Mouse (Mus musculus) lung, postnatal 25 days (tissue): Measurements from ENCODE around the gene Kiz.

Source experiments
- DNase-seq: peaks from one replicate; pipeline ENCODE4 v3.0.0; 2022; ENCODE audit warnings: low spot score

Gene Kiz

DNA sequence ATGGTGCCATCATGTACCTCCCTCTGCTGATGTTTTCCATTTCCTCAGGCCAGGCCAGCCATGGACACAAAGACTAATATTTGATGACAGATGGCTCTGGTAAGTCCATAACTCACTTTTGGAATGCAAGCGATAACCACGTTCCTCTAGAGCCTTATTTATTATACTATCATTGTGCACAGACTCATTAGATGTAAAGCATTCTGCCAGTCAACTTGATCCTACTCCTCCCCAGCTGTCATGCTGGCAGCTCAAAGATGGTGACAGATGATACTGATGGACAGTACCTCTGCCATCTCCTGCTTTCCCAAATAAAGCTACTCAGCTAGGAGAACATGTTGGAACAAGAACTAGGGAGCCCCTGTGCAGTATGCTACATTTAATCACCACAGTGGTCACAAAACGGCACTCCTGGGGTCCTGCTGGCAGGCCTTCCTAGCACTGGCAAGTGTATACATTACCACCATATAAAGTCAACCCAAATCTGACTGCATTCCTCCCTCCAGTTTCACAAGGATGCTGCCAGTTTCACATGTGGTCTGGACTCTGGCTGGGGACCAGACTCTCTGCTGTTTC is 119.9 kb downstream of the Kiz start:
- DNase-seq = no peak

DNA sequence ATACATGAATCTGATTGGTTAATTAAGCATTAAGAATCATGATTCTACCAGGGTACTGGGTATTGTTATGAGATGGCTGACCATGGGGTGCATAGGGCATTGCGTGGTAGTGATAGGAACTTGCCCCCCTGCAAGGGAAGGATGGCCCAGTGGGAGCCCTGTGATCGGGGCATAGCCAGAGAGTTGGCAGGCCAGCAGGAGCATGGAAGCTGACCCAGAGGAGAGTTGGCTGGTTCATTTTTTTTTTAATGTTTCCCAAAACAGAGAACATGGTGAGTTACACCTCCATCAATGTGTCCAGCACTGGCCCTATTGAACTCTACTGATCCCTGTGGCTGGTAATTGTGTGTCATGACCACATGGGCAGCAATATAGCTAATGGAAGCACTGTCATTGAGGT is 127.1 kb downstream of the Kiz start:
- no peak for DNase-seq

DNA sequence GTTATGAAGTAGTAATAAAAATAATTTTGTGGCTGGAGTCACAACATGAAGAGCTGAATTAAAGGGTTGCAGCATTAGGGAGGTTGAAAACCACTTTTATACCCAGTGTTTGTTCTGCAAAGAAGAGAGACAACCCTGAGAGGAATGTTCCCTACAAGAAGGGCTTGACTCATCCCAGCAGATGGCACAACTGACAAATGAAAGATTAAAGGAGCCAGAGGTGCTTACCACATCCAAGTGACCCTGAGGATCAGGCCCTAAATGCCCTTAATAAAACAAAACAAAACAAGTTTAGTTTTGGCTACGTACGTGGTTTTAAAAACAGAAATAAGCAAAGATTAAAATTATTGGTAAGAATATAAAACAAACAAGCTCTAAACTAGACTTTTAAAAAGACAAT is 129.2 kb downstream of the Kiz start:
- DNase-seq = no peak

DNA sequence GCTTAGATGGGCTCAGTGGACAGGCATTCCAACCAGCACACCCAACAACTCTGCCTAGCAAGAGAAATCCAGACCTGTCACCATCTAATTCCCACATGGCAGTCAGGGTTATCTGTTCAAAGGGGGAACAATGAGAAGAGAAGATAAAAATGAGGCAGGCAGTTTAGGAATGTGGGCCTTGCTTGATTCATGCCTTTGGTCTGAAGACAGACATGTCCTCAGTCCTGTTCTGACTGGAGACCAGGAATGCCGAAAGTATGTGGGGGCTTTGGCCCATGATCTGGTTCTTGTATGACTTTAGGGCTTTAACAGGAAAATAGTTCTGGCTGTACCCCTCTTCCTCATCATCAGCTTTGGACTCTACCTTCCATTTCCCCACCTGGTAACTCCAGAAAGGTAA is 130.1 kb downstream of the Kiz start:
- no peak for DNase-seq

DNA sequence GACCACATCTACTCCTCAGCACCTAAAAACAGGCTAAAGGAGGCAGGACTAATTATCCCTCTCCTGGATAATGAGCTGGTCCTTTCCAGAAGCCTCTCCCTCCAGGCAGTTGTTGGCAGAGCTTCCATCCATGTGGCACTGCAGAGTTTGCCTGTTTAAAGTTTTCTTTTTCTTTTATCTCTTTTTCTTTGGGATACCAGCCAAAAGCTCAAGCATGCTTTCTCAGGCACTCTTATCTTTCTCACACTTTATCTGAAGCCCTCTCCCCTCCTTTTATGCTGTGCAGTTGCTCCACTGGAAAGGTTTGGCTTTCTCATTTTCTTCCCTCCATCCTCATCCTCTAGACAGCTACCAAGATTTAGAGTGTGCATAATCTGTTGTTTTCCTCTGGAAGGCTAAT is 130.8 kb downstream of the Kiz start:
- DNase-seq = no peak

DNA sequence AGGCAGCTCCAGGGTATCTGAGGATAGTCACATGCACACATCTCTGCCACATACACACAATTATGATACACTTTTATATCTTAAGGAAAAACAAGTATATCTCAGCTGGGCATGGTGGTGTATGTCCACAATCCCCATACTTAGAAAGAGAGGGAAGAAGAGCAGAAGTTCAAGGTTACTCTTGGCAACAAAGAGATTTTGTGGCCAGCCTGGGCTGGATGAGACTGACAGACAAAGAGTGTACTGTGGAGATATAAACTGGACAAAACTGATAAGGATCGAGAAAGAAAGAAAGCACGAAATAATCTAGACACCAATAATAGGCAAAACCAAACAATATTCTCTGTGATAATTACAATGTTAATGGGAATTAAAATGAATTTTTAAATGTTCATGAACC is 151.6 kb downstream of the Kiz start:
- DNase-seq = no peak

DNA sequence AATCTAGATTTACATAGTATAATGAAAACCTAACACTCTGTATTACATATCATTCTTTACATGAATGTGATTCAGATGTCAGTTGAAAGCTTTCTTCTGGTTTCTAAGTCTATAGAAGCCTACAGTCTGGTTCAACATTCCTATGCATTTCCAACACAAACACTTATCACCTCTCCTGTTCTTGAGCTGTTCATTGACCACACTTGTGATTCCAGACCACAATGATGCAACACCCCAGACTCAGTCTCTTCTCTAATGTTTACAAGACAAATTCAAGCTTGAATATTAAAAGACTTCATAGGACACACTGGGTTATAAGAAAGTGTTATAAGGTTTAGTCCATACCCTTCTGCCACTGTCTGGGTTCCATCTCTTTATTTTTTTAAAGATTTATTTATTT is 153.4 kb downstream of the Kiz start:
- peak; percentile 57 for DNase-seq

DNA sequence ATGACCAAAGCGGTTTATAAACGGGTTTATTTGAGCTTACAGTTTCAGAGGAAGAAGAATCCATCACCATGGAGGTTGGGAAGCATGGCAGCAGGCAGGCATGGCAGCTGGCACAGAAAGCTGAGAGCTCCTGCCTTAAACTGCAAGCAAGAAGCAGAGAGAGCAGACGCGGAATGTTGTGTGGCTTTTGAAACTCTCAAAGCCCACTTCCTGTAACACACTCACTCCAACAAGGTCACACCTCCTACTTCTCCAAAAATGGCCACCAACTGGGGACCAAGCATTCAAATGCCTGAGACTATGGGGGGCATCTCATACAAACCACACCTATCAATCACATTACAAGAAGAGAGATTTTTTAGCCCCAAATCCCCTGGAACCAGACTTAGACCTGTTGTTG is 154.5 kb downstream of the Kiz start:
- no peak for DNase-seq

DNA sequence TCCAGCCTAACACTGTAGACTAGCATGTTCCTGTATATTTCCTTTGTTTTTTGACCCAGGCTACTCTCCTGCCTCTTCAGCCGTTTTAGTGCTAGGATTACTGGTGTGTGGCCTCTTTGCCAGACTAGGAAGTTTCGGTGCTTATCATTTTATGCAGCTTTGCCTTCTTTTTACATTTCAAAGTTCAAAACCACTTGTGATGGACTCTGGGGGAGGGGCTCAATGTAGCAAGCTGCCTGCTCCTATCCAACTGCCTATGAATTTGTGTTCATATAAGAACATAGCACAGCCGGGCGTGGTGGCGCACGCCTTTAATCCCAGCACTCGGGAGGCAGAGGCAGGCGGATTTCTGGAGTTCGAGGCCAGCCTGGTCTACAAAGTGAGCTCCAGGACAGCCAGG is 155.3 kb downstream of the Kiz start:
- no peak for DNase-seq

DNA sequence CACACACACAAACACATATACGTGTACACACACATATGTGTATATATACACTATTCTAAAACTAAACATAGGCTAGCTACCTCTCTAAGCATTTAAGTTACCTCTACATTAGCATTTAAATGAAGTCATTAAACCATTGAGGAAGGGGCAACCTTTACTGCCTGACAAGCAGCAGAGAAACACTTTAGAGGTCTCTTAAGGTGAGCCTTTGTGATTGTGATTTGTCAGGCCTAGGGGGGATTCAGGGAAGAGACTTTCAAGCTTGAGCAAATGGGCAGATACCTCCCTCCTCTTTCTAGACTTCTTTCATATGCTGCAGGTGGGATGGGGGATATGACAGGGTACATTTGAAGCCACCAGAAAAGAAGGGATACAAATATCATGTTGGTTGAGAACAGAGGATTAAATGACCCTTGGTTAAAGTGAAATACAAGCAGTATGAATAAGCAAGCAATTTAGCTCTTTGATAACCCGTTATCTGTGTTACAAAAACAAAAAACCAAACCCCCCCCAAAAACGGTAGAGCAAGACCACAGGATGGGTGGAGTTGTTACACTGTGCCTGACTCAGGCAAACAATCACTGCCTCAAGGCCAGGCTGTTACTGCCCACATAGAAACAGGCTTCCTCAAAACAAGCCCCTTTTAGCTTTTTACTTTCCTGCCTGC is 155.9 kb downstream of the Kiz start:
- DNase-seq = peak; percentile 36

DNA sequence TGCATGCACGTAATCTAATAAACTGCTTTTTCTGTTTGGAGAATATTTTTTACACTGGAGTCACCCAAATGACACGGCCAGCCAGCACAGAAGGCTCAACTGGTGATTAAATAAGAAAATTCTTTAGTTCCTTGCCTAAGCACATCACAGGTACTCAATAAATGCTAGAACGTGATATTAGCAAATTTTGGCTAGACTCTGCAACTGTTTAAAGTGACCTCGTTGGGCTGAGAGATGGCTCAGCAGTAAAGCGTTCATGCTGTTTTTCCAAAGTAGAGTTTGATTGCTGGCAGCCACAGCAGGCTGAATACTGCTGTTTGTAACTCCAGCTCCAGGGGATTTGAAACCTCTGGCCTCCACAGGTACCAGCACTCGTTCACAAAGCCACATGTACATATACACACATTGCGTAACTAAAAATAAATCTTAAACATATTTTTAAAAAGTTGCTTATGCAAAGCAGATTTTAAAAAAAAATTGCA is 156.5 kb downstream of the Kiz start:
- DNase-seq = no peak

DNA sequence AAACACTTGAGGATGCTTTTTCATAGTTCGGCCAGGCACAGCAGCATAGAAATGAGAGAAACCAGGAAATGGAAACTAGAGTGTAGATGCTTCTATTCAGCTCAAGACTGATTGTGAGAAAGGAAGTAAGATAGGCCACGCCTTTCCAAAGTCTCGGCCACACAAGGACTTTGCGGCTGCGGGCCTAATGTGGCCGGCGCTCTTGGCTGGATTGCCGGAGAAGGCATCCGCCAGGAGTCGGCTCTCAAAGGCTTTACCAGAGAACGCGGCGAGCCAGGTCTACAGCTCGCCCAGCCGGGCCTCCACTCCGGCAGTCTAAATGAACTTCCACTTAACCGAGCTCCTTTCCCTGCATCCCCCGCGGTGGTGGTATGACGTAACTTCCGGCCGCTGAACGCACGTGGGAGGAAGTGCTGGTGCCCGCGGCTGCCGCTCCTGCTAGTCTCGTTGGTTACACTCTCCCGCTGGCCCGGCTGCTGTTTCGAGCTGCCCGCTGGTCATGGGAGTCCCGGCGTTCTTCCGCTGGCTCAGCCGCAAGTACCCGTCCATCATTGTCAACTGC is 157.0 kb downstream of the Kiz start, which contains the start of gene Xrn2:
TSS of gene Xrn2 (plus strand) at position 374 of the 562 bp plus-strand sequence.
- peak; percentile 97 for DNase-seq

DNA sequence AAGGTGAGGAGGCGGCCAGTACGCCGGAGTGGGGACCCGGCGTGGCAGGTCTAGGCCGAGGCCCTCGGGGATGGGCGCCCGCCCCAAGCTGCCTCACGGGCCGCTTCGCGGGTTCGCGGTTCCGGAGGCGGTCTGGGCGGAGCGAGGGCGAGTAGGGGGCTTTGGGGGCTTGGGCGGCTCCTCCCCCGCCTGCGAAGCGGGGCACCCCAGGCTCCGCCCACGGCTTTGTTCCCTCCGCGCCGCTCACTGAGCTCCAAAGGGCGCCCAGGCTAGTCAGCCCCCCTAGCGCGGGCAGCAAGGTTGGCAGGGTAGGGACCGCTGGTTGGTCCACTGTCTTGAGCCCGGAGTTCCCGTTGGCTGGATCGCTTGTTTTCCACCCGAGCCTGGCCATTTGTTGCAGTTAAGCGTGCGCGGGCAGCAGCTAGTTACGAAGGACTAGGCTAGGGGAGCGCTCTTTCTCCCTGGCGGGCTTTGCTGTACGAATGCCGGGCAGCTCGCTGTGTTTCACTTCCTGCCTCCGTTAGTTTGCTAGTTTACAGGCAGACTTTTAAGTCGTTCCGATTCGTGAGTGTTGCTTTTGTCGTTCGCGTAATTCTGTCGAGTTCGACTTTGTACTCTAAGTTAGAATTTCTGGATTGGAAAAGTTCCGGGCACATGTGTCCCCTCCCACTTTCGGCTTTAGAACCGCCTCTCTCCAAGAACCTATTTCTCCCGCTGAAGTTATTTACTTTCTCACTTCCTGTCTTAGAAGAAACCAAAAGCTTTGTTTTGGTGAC is 157.7 kb downstream of the Kiz start:
- DNase-seq = peak; percentile 67

DNA sequence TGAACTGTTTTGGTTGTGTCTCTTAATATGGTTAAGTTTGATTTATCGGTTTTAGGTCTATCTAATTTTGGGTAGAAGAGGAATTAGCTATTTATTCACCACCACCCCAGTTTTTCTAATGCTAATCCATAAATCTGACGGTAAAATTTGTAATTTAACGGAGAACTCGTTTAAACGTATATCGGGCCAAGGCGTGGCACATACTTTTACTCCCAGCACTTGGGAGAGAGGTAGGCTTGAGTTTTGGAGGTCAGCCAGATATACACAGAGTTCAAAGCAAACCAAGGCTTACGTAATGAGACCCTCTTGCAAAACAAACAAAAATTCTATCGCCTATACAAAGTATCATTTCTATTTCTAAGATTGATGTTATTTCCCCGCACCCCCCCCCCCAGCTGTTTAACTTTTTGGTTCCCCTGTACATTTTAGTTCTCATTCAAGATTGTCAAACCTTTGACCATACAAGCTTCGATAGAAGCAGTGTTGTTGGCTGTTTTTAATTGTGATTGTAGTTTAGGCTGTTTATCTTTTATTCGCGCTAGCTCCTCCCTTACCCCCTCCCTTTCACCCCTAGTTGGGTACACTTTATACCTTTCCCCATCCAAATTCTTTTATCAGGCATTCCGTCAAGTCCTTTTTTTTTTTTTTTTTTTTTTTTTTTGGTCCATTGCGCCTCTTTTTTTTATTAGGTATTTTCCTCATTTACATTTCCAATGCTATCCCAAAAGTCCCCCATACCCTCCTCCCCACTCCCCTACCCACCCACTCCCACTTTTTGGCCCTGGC is 158.6 kb downstream of the Kiz start:
- peak; percentile 64 for DNase-seq
